10 mouse cellular contexts compared by ENCODE assay signal in genomic region chr17:80559745-80560144, GRCm38 (mm10). TPM values are rescaled to one million over a fixed set of nuclear protein-coding genes. Genes with fewer than 3 reads are reported as not detected.
DNase-seq lines count a peak whose midpoint lies in the region; ATAC-seq lines count a peak whose summit lies in the region.
"Had no signal": no experiment of that assay in that cellular context is flagged by ENCODE, and none has a peak within 500 bp of the region (broad histone marks: within the 10 kb centered on the region; RNA-seq: fewer than 3 reads in every experiment).

No protein-coding gene starts in this region.

- DNase-seq in lung, postnatal 4 days: no peak
- peak; percentile 46 for DNase-seq in ES-CJ7 (ENCODE audit: low read depth, low spot score)
- no peak for DNase-seq in urinary bladder, postnatal 10 days (ENCODE audit: low spot score)
- DNase-seq in embryo, embryonic 10 days (ENCODE audit: low spot score): no peak

- no peak for ATAC-seq in lung, embryonic 15.5 days (ENCODE audit: borderline replicate concordance, extremely low read depth, low FRiP score, low TSS enrichment)
- peak; percentile 25; the same call in 1 of the 2 replicates for ATAC-seq in intestine, embryonic 16.5 days
- ATAC-seq in megakaryocyte-erythroid progenitor cell, adult 5-6 weeks (replicated peaks; ENCODE audit: low FRiP score, low TSS enrichment, poor library complexity, severe bottlenecking): peak; percentile 52; the same call in 1 of the 2 replicates

- 84% methylated on average over 4 of the region's 4 CpGs for WGBS in lung, embryonic 15.5 days
- WGBS in intestine, embryonic 16.5 days: 73% methylated on average over 4 of the region's 4 CpGs

- no peak overlapping the region for H3K27ac ChIP-seq in lung, embryonic 15.5 days
- peak overlapping the region; percentile 33; the same call in 1 of the 2 replicates for H3K27ac ChIP-seq in intestine, embryonic 16.5 days (ENCODE audit: low read length)
- H3K27ac ChIP-seq: hindbrain, embryonic 13.5 days; left cerebral cortex, adult 2 months had no signal

- H3K4me2 ChIP-seq in lung, embryonic 15.5 days: peak overlapping the region; percentile 46; the same call in 1 of the 2 replicates
- H3K4me2 ChIP-seq in intestine, embryonic 16.5 days (ENCODE audit: low read depth, low read length): peak overlapping the region; percentile 31; the same call in 1 of the 2 replicates
- H3K4me2 ChIP-seq: hindbrain, embryonic 13.5 days had no signal

- no peak overlapping the region for H3K4me3 ChIP-seq in lung, embryonic 15.5 days
- no peak overlapping the region for H3K4me3 ChIP-seq in intestine, embryonic 16.5 days (ENCODE audit: low read length)
- H3K4me3 ChIP-seq: hindbrain, embryonic 13.5 days; left cerebral cortex, adult 2 months had no signal

- no peaks in the 10 kb centered on the region for H3K9me3 ChIP-seq in lung, embryonic 15.5 days
- 0 out of 2 replicates have a peak, but pooled peaks cover 3% of the 10 kb centered on the region for H3K9me3 ChIP-seq in intestine, embryonic 16.5 days (ENCODE audit: control insufficient read depth, low read length)
- H3K9me3 ChIP-seq: hindbrain, embryonic 13.5 days had no signal

- H3K4me1 ChIP-seq in lung, embryonic 15.5 days: no peaks in the 10 kb centered on the region
- H3K4me1 ChIP-seq in intestine, embryonic 16.5 days (ENCODE audit: control insufficient read depth, insufficient read depth, low read length): 0 out of 2 replicates have a peak, but pooled peaks cover 2% of the 10 kb centered on the region

- no peaks in the 10 kb centered on the region for H3K27me3 ChIP-seq in lung, embryonic 15.5 days
- no peaks in the 10 kb centered on the region for H3K27me3 ChIP-seq in intestine, embryonic 16.5 days (replicated peaks; ENCODE audit: control insufficient read depth, insufficient read depth, low read length)
- H3K27me3 ChIP-seq: hindbrain, embryonic 13.5 days had no signal

- no peak overlapping the region for H3K9ac ChIP-seq in lung, embryonic 15.5 days
- H3K9ac ChIP-seq in intestine, embryonic 16.5 days (ENCODE audit: low read depth, low read length): no peak overlapping the region
- H3K9ac ChIP-seq: hindbrain, embryonic 13.5 days had no signal

- H3K36me3 ChIP-seq in lung, embryonic 15.5 days: no peaks in the 10 kb centered on the region
- no peaks in the 10 kb centered on the region for H3K36me3 ChIP-seq in intestine, embryonic 16.5 days (ENCODE audit: control insufficient read depth, insufficient read depth, low read length)

RNA-seq across cellular contexts. Expression of gene Cdkl4, which starts 17.9 kb away (rescaled TPM):
- 0.89 and 0.92 TPM in 2 replicates for polyA plus RNA-seq in lung, embryonic 15.5 days (2015; fragmentation: Nextera tagmentation; extraction: Ambion mirVana)
- 0.38 and 0.46 TPM in 2 replicates for polyA plus RNA-seq in intestine, embryonic 16.5 days (2015; fragmentation: Nextera tagmentation; extraction: Ambion mirVana)
- 1.3 TPM in 1 of 2 replicates, not detected in the other for total RNA-seq in megakaryocyte-erythroid progenitor cell, adult 5-6 weeks (2014; fragmentation: Nextera tagmentation)
- total RNA-seq in megakaryocyte-erythroid progenitor cell, adult 5-6 weeks (2017): 0.72 TPM in 1 of 2 replicates, not detected in the other
- polyA plus RNA-seq: heart, embryonic 14.5 days had no signal
